Mouse (Mus musculus): Measurements from ENCODE around the gene Tcf7l1. TPM values are rescaled to one million over a fixed set of nuclear protein-coding genes. Genes with fewer than 3 reads are reported as not detected.

Tcf7l1 gene
- polyA plus RNA-seq, 1 experiment from 2014 or later, result 6.8 TPM

- no peak for ATAC-seq
- H3K4me3 ChIP-seq (ENCODE audit: low read depth, low read length), result no peak overlapping the region
- no peaks in the 10 kb centered on the region for H3K4me1 ChIP-seq (ENCODE audit: control insufficient read depth, insufficient read depth, low read length)
- H3K36me3 ChIP-seq (ENCODE audit: control insufficient read depth, insufficient read depth, low read length), result no peaks in the 10 kb centered on the region
- no peak overlapping the region for H3K9ac ChIP-seq (ENCODE audit: low read length)
- no peaks in the 10 kb centered on the region for H3K9me3 ChIP-seq (replicated peaks; ENCODE audit: control insufficient read depth, low read length)
- no peaks in the 10 kb centered on the region for H3K27me3 ChIP-seq (replicated peaks; ENCODE audit: control insufficient read depth, insufficient read depth, low read length)
- no peak overlapping the region for H3K27ac ChIP-seq (ENCODE audit: low read depth, low read length)
- no peak overlapping the region for H3K4me2 ChIP-seq (ENCODE audit: low read length)
- 54% methylated on average over 16 of the region's 16 CpGs for WGBS
- DNase-seq (ENCODE audit: low spot score), result no peak
These were observed 6.4 kb upstream of the Tcf7l1 start for GRCm38 (mm10) chr6:72795444-72795843.

DNA sequence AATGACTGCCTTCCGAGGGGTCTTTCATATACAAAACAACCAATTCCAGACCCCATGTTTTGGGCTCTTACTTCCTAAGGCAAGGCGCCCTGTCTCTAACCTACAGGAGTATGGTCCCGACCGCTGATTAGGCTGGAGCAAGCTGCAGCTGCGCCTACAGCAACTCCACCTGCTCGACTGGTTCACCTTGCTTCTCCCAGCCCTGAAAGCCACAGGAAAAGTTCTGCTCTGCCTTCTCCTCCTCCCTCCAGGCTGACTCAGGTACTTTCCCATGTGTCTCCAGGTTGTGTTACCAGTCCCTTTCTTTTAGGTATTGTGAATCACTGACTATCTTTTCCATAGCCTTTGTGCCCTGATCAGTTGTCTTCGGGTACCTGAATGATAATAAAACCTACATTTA, 5.8 kb upstream of the Tcf7l1 start:
- no peaks in the 10 kb centered on the region for H3K4me1 ChIP-seq (ENCODE audit: control insufficient read depth, insufficient read depth, low read length)
- H3K9me3 ChIP-seq (replicated peaks; ENCODE audit: control insufficient read depth, low read length), result no peaks in the 10 kb centered on the region
- WGBS, result 51% methylated on average over 7 of the region's 7 CpGs
- no peak overlapping the region for H3K9ac ChIP-seq (ENCODE audit: low read length)
- no peak overlapping the region for H3K27ac ChIP-seq (ENCODE audit: low read depth, low read length)
- DNase-seq (ENCODE audit: low spot score), result no peak
- H3K36me3 ChIP-seq (ENCODE audit: control insufficient read depth, insufficient read depth, low read length), result no peaks in the 10 kb centered on the region
- no peak overlapping the region for H3K4me2 ChIP-seq (ENCODE audit: low read length)
- H3K4me3 ChIP-seq (ENCODE audit: low read depth, low read length), result no peak overlapping the region
- ATAC-seq, result no peak
- H3K27me3 ChIP-seq (replicated peaks; ENCODE audit: control insufficient read depth, insufficient read depth, low read length), result no peaks in the 10 kb centered on the region

DNA sequence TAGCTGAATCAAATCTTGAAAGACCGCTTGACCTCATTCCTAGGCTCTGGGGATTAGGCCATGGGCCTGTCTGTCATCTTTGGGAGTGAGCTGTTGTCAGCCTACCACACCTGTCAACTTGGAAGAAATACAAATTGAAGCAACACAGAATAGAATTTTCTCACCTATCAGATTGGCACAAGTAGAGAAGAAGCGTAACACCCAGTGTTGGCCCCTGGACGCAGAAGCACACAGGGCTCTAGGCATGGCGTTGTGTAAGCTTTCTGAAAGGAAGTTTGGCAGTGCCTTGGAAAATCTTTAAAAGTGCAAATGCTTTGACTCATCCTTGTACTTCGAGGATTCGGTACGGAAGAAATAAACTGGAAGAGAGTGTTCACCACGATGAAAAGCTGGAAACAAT, 3.6 kb upstream of the Tcf7l1 start:
- Histone ChIP-seq H3K36me3 (ENCODE audit: control insufficient read depth, insufficient read depth, low read length) (no peaks in the 10 kb centered on the region), H3K27me3 (replicated peaks; ENCODE audit: control insufficient read depth, insufficient read depth, low read length) (no peaks in the 10 kb centered on the region), H3K4me2 (ENCODE audit: low read length) (no peak overlapping the region), H3K9me3 (replicated peaks; ENCODE audit: control insufficient read depth, low read length) (no peaks in the 10 kb centered on the region), H3K4me1 (ENCODE audit: control insufficient read depth, insufficient read depth, low read length) (peaks cover 4% of the 10 kb centered on the region), H3K9ac (ENCODE audit: low read length) (no peak overlapping the region), H3K27ac (ENCODE audit: low read depth, low read length) (no peak overlapping the region), H3K4me3 (ENCODE audit: low read depth, low read length) (no peak overlapping the region)
- WGBS, result 93% methylated on average over 8 of the region's 8 CpGs
- no peak for ATAC-seq
- DNase-seq (ENCODE audit: low spot score), result no peak

GRCm38 (mm10) chr6:72787948-72788891, 834 bp downstream of the Tcf7l1 start:
- under 1% methylated on average over 67 of the region's 69 CpGs for WGBS
- ATAC-seq, result peak; percentile 27
- Histone ChIP-seq H3K4me1 (ENCODE audit: control insufficient read depth, insufficient read depth, low read length) (peaks cover 13% of the 10 kb centered on the region), H3K9ac (ENCODE audit: low read length) (peak overlapping the region; percentile 68), H3K9me3 (replicated peaks; ENCODE audit: control insufficient read depth, low read length) (no peaks in the 10 kb centered on the region), H3K4me2 (ENCODE audit: low read length) (peak overlapping the region; percentile 95), H3K27ac (ENCODE audit: low read depth, low read length) (peak overlapping the region; percentile 64; the same call in 1 of the 2 replicates), H3K36me3 (ENCODE audit: control insufficient read depth, insufficient read depth, low read length) (peaks cover 4% of the 10 kb centered on the region; the same call in 1 of the 2 replicates), H3K27me3 (replicated peaks; ENCODE audit: control insufficient read depth, insufficient read depth, low read length) (no peaks in the 10 kb centered on the region), H3K4me3 (ENCODE audit: low read depth, low read length) (peak overlapping the region; percentile 74)
- peak; percentile 52 for DNase-seq (ENCODE audit: low spot score)

- DNase-seq (ENCODE audit: low spot score) (peak; percentile 77), ATAC-seq (peak; percentile 24)
- under 1% methylated on average over 19 of the region's 19 CpGs for WGBS
- H3K9ac ChIP-seq (ENCODE audit: low read length), result peak overlapping the region; percentile 68
- no peaks in the 10 kb centered on the region for H3K9me3 ChIP-seq (replicated peaks; ENCODE audit: control insufficient read depth, low read length)
- H3K4me1 ChIP-seq (ENCODE audit: control insufficient read depth, insufficient read depth, low read length), result peaks cover 13% of the 10 kb centered on the region
- peak overlapping the region; percentile 95 for H3K4me2 ChIP-seq (ENCODE audit: low read length)
- peaks cover 4% of the 10 kb centered on the region; the same call in 1 of the 2 replicates for H3K36me3 ChIP-seq (ENCODE audit: control insufficient read depth, insufficient read depth, low read length)
- H3K4me3 ChIP-seq (ENCODE audit: low read depth, low read length), result peak overlapping the region; percentile 74
- H3K27ac ChIP-seq (ENCODE audit: low read depth, low read length), result 0 out of 2 replicates have a peak overlapping the region, but pooled peaks have one; percentile 64
- no peaks in the 10 kb centered on the region for H3K27me3 ChIP-seq (replicated peaks; ENCODE audit: control insufficient read depth, insufficient read depth, low read length)
These were observed 1.6 kb downstream of the Tcf7l1 start for GRCm38 (mm10) chr6:72787322-72787947.

DNA sequence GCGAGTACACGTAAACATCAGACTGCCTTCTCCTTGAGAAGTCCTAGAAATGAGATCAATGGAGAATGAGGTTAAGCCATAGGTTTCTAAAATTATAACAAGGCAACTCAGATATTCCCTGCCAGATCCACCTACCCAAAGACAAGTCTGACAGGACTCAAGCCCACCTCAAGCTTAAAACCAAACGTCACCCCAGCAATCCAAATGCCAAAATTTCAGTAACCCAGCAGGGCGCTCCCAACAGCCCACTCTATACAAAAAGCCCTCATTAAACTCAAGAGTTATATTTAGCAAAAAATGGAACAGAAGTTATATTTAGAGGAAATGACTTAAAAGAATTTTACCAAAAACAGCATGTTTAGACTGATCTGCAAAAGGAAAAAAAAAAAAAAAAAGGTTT, 5.3 kb downstream of the Tcf7l1 start:
- no peaks in the 10 kb centered on the region for H3K27me3 ChIP-seq (replicated peaks; ENCODE audit: control insufficient read depth, insufficient read depth, low read length)
- 87% methylated on average over 4 of the region's 4 CpGs for WGBS
- no peak for ATAC-seq
- H3K9ac ChIP-seq (ENCODE audit: low read length), result no peak overlapping the region
- H3K36me3 ChIP-seq (ENCODE audit: control insufficient read depth, insufficient read depth, low read length), result peaks cover 4% of the 10 kb centered on the region; the same call in 1 of the 2 replicates
- no peak overlapping the region for H3K27ac ChIP-seq (ENCODE audit: low read depth, low read length)
- no peak overlapping the region for H3K4me3 ChIP-seq (ENCODE audit: low read depth, low read length)
- no peak for DNase-seq (ENCODE audit: low spot score)
- H3K9me3 ChIP-seq (replicated peaks; ENCODE audit: control insufficient read depth, low read length), result no peaks in the 10 kb centered on the region
- H3K4me1 ChIP-seq (ENCODE audit: control insufficient read depth, insufficient read depth, low read length), result peaks cover 13% of the 10 kb centered on the region
- no peak overlapping the region for H3K4me2 ChIP-seq (ENCODE audit: low read length)

- Histone ChIP-seq H3K9ac (ENCODE audit: low read length) (no peak overlapping the region), H3K9me3 (replicated peaks; ENCODE audit: control insufficient read depth, low read length) (no peaks in the 10 kb centered on the region), H3K27ac (ENCODE audit: low read depth, low read length) (no peak overlapping the region), H3K36me3 (ENCODE audit: control insufficient read depth, insufficient read depth, low read length) (no peaks in the 10 kb centered on the region), H3K4me3 (ENCODE audit: low read depth, low read length) (no peak overlapping the region), H3K27me3 (replicated peaks; ENCODE audit: control insufficient read depth, insufficient read depth, low read length) (no peaks in the 10 kb centered on the region), H3K4me1 (ENCODE audit: control insufficient read depth, insufficient read depth, low read length) (no peaks in the 10 kb centered on the region), H3K4me2 (ENCODE audit: low read length) (no peak overlapping the region)
- ATAC-seq (no peak), DNase-seq (ENCODE audit: low spot score) (no peak)
- WGBS, result 96% methylated on average over 15 of the region's 15 CpGs
These were observed 10.0 kb downstream of the Tcf7l1 start for GRCm38 (mm10) chr6:72778779-72779776.

GRCm38 (mm10) chr6:72777212-72777611, 11.8 kb downstream of the Tcf7l1 start:
- WGBS, result 96% methylated on average over 4 of the region's 4 CpGs
- no peak overlapping the region for H3K9ac ChIP-seq (ENCODE audit: low read length)
- ATAC-seq (no peak), DNase-seq (ENCODE audit: low spot score) (no peak)
- H3K36me3 ChIP-seq (ENCODE audit: control insufficient read depth, insufficient read depth, low read length), result no peaks in the 10 kb centered on the region
- no peaks in the 10 kb centered on the region for H3K4me1 ChIP-seq (ENCODE audit: control insufficient read depth, insufficient read depth, low read length)
- H3K4me3 ChIP-seq (ENCODE audit: low read depth, low read length), result no peak overlapping the region
- H3K9me3 ChIP-seq (replicated peaks; ENCODE audit: control insufficient read depth, low read length), result no peaks in the 10 kb centered on the region
- no peak overlapping the region for H3K4me2 ChIP-seq (ENCODE audit: low read length)
- no peak overlapping the region for H3K27ac ChIP-seq (ENCODE audit: low read depth, low read length)
- H3K27me3 ChIP-seq (replicated peaks; ENCODE audit: control insufficient read depth, insufficient read depth, low read length), result no peaks in the 10 kb centered on the region

Measured in forebrain, embryonic 14.5 days (tissue).